Mouse (Mus musculus): Measurements from ENCODE around the gene Olig1.

Olig1 gene

GRCm38 (mm10) chr16:91269468-91270211, at the start of gene Olig1:
TSS of gene Olig1 (plus strand) at chr16:91269772.
- peak; percentile 22 for DNase-seq (ENCODE audit: low spot score)

DNA sequence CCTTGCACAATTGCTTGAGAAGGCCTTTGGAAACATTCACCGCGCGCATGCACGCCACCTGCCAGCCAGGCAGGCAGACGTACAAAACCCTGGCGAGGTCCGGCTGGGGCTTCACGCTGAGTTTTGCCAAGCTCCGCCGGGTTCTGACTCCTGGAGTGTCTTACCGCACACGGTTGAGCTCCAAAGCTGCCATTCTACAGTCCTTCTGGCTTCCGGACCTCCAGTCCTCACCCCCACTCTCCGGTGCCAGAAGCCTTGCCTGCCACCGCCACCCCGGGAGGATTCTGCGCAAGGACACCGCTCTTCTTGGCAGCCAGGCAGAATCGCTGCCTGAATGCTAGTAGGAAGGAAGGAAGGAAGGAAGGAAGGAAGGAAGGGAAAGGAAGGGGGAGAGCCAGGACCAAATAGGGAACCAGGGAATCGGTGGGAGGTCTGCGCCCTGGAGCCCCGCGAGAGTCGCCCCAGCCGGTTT, 47.4 kb upstream of the Olig1 start:
- DNase-seq (ENCODE audit: low spot score): no peak

GRCm38 (mm10) chr16:91222643-91223271, 46.8 kb upstream of the Olig1 start:
- DNase-seq (ENCODE audit: low spot score): no peak

DNA sequence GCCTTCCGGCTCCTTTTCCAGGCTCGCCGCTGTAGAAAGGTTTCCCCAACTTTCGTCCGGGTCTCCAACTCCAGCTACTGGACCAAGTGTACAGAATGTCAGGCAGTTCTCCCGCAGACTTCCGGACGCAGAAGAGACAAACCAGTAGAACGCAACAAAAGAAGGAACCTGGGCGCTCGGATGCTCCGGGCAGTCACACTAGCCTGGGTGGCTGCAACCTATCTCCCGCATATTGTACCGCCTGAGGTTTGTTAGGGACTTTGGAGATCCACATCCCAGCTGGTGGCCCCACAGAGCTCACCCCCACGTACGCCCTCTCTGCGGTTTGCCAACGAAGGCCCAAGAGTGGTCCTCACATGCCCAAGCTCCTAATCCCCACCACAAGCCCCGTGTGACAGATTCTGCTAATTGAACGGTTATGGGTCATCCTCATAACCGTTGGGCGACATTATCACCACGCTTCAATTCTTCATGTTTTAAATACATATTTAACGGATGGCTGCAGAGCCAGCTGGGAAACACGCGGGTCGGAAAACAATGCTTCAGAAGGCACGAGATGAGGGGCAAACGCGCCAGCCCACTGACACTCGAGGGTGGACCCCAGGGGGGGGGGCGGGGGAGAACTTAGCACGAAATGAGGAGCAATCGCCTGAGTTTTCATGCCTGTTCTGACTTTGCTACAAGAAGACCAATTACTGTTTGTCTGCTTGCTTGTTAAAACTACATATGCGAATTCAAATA, 46.1 kb upstream of the Olig1 start:
- no peak for DNase-seq (ENCODE audit: low spot score)

DNA sequence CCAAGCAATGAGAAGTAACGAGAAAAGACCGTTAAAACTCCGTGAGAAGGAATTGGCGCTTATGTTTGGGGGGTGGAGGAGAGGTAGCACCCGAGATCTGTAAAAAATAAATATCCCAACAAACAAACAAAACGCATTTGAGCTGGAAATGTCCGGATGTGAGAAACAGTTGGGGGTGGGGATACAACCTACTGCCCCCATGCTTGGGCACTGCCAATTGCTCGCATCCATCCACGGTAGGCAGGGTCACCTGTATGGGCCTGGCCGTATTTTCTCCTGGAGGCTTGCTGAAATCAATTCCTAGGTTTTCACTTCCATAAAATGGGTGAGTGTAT, 45.5 kb upstream of the Olig1 start:
- no peak for DNase-seq (ENCODE audit: low spot score)

DNA sequence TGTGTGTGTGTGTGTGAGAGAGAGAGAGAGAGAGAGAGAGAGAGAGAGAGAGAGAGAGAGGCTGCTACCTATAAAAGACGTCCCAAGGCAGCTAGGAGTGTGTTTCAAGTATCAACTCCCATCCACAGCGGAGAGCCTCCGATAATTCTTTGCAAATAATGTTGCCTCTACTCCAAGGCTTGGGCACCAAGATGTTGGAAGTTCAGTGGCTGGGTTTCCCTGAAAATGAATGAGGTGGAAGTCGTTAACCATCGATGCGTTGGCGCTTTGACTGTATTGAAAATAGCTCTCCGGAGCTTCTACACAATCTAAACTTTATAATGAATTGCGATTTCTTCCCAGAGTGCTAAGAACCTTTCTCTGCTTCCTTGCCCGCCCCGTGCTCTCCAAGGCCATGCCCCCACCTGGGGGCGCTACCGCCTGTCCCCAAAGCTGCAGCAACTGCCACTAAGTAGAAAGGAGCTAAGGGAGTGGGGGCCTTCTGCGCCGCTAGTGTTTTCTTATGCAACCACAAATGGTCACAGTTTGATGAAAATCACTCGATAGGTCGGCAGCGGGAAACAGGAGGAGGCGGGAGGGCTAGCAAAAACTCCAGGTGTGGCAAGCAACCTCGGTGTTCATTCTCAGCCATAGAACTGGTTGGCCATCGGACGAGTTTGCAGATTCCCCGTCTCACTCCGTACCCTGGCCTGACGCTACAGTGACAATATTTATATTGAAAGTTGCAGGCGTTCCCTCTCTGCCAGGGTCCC, 44.9 kb upstream of the Olig1 start:
- no peak for DNase-seq (ENCODE audit: low spot score)

GRCm38 (mm10) chr16:91225233-91226037, 44.1 kb upstream of the Olig1 start, which contains the start of gene Olig2:
TSS of gene Olig2 (plus strand) at chr16:91225457.
- DNase-seq (ENCODE audit: low spot score): no peak

DNA sequence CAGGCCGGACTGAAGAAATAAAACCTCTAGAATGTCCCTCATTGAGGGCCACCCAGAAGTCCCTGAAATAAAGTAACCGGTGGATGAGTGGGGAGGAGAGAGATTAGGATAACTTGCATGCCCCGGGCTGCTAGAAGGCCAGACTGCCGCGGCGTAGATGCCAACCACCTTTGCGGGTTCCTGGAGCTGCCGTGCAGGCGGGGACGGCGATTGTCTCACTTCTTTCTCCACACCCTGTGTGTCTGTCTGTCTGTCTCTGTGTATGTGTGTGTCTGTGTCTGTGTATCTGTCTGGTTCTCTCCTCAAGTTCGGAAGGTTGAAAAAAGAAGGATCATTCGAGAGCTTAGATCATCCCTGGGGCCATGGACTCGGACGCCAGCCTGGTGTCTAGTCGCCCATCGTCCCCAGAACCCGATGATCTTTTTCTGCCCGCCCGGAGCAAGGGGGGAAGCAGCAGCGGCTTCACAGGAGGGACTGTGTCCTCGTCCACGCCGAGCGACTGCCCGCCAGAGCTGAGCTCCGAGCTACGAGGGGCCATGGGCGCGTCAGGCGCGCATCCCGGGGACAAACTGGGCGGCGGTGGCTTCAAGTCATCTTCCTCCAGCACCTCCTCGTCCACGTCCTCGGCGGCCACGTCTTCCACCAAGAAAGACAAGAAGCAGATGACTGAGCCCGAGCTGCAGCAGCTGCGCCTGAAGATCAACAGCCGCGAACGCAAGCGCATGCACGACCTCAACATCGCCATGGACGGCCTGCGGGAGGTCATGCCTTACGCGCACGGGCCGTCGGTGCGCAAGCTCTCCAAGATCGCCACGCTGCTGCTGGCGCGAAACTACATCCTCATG, 43.3 kb upstream of the Olig1 start:
- DNase-seq (ENCODE audit: low spot score): no peak

DNA sequence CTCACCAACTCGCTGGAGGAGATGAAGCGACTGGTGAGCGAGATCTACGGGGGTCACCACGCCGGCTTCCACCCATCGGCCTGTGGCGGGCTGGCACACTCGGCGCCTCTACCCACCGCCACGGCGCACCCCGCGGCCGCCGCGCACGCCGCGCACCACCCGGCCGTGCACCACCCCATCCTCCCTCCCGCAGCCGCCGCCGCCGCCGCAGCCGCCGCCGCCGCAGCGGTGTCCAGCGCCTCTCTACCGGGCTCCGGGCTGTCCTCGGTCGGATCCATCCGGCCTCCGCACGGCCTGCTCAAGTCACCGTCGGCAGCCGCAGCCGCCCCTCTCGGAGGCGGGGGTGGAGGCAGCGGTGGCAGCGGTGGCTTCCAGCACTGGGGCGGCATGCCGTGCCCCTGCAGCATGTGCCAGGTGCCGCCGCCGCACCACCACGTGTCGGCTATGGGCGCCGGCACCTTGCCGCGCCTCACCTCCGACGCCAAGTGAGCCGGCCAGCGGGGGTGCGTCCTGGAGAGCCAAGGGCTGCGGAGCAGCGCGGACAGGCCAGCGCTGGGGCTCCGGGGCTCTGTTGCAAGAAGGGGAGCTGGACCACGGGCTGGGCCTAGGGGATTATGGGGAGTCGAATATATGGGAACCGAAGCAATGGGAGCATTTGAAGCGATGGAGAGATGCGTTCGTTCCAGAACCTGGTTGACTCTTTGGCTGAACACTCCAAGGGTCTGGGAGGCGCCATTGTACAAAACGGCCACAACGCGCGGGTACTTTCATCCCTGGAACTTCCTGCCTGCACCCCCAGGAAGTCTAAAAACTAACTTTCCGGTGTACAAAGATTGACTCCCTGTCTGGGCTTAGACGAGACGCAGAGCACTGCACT, 42.5 kb upstream of the Olig1 start:
- DNase-seq (ENCODE audit: low spot score): no peak

DNA sequence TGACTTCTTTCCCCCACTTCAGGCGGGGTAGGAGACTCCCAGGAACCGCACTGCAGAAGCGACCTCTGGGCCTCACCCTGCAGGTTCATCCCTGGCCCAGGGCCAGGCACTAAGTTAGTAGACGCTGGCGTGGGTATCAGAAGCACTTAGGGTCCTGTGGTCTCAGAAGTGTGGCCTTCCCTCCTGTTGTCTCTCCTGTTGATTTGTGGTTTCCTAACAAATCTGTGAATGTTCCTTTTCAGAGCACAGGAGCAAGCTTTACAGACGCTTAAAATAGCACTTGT, 41.9 kb upstream of the Olig1 start:
- no peak for DNase-seq (ENCODE audit: low spot score)

DNA sequence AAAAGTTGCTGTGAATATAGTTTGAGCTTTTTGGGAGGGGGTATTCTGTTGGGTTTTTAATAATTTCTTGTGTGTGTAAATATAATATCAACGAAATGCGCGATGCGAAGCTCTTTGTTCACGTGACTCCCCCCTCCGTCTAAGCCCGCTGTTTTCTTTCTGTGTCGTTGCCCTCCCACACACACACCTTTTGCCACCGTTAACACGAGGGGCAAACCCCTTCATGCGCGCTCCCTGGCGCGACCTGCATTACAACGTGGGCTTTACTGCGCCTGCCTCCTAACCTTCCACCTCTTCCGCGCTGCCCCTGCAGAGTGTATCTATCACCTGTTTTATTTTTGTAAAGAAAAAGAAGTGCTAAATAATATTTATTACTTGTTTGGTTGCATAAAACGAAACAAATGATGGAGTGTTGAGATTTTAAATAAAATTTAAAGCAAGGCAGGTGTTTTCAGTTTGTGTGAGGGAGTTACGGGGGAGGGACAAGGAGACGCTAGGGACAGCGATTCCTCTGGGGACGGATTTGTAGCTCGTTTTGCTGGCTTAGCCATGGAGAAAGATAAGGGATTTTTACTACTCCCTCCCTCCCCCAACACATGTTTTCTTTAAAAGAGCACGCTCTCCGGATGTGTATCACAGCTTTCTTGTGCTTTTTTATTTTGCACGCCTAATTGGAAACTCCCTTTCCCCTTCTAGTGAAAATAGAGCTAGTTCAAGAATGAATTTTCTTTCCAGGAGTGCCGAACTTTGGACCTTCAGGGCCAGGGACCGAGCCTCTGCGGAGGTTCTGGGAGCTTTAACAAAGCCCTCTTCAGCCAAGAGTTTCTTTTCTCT, 41.1 kb upstream of the Olig1 start:
- DNase-seq (ENCODE audit: low spot score): no peak

DNA sequence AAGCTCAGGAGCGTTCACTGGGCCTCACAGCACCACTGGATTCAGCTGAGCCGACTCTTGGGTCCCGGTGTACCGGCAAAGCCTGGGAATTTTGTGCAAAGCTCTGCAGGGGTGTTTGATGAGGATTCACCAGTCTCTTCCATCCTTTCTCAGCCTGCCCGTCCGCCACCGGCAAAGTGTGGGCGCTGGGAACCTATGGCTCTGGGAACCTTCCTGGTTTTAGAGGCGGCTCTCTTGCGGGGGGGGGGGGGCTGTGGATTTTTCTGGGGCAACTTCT, 40.6 kb upstream of the Olig1 start:
- no peak for DNase-seq (ENCODE audit: low spot score)

DNA sequence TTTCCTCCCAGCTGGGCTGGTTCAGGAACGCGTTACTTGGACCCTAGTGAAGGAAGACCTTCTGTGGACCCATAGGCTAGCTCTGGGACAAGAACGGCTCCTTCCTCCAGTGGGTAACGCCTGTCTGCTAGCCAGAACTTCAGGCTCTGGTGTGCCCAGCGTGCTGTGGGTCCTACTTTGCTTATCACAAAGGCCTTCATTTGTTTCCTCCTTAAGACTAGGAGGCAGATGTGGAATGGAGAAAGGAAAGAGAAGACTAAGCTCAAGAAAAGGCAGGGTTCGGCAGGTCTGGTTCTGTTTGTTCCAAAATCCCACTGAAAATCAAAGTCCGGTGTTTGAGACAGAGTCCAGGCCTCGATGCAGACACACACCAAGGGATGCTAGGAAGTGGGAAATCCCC, 39.9 kb upstream of the Olig1 start:
- no peak for DNase-seq (ENCODE audit: low spot score)

GRCm38 (mm10) chr16:91231781-91232469, 37.6 kb upstream of the Olig1 start:
- no peak for DNase-seq (ENCODE audit: low spot score)

- DNase-seq (ENCODE audit: low spot score): no peak
Observed at GRCm38 (mm10) chr16:91232470-91233240, 36.9 kb upstream of the Olig1 start.

DNA sequence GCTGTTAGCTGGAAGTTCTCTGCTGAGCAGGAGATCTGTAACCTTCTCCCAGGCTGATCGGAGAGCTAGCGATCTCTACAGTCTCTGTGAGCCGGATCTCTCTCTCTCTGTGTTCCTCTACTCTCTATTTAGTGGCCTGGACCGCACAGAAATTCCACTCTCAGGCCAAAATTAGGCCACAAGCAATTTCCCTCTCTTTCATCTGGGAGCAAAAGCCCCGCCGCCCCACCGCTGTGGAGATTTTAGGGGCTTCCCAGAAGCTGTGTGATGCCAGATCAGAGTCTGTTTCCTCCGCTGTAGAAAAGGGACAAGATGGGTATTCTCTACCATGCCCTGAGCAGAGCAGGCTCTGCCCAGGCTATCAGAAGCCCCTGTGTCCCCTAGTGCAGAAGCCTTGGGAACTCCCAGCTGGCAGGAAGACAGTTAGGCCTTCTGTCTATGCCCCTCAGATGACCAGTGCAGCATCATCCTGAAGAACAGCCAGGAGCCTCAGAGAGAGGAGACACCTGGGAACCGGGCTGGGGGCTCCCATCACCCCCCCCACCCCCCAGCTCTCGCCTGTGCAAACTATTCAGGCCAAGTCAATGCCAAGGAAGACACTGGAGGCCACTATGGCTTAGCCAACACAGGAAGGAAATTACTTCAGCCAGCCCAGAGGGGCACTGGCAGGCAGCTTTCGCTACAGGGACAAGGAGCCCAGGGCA, 36.2 kb upstream of the Olig1 start:
- DNase-seq (ENCODE audit: low spot score): no peak

- DNase-seq (ENCODE audit: low spot score): no peak
Observed at GRCm38 (mm10) chr16:91239024-91239423, 30.5 kb upstream of the Olig1 start.
